ENCODE assay signal across 26 mouse cellular contexts in the genomic region with DNA sequence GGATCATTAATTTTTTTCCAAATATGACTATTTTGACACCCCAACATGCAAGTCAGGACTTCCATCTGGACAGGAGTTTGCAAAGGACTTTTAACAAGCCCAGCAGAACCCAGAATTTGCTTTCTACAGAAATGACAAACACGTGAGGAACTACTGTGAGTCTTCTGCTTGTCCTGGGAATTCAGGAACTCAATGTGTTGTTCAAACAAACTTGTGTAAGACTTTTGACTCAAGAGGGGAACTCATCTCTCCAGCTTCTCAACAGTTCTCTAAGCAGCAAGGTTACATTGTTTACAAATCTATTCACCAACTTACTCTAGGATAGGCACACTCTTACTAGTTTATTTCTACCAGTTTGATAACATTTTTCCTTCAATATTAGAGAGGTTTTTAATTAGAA. TPM values are rescaled to one million over a fixed set of nuclear protein-coding genes. Genes with fewer than 3 reads are reported as not detected.
DNase-seq lines count a peak whose midpoint lies in the region; ATAC-seq and TF ChIP-seq lines count a peak whose summit lies in the region.
"Had no signal": no experiment of that assay in that cellular context is flagged by ENCODE, and none has a peak within 500 bp of the region (broad histone marks: within the 10 kb centered on the region; RNA-seq: fewer than 3 reads in every experiment).

No protein-coding gene starts in this region.

- TF ChIP-seq POLR2A in liver, adult 2 months (IDR thresholded peaks at IDR 0.05; ENCODE audit: extremely low read depth, insufficient read depth, low read length), result no peak
- TF ChIP-seq POLR2A in bone marrow macrophage, adult 2 months (IDR thresholded peaks at IDR 0.05; ENCODE audit: borderline replicate concordance, low read depth, low read length), result no peak

- H3K9ac ChIP-seq in liver, adult 2 months (ENCODE audit: low read depth, low read length), result no peak overlapping the region
- H3K9ac ChIP-seq in hindbrain, embryonic 13.5 days, result no peak overlapping the region
- H3K9ac ChIP-seq: embryonic facial prominence, embryonic 12.5 days; forebrain, embryonic 13.5 days; forebrain, embryonic 15.5 days; forebrain, postnatal 0 days had no signal

- no peaks in the 10 kb centered on the region for H3K9me3 ChIP-seq in hindbrain, embryonic 13.5 days
- H3K9me3 ChIP-seq: embryonic facial prominence, embryonic 10.5 days; embryonic facial prominence, embryonic 12.5 days; forebrain, embryonic 13.5 days; forebrain, embryonic 15.5 days had no signal

- no peak overlapping the region for H3K4me3 ChIP-seq in liver, adult 2 months (ENCODE audit: insufficient read depth, low read depth, low read length)
- H3K4me3 ChIP-seq in bone marrow macrophage, adult 2 months (ENCODE audit: insufficient read depth, low read length), result no peak overlapping the region
- H3K4me3 ChIP-seq in hindbrain, embryonic 13.5 days, result no peak overlapping the region
- H3K4me3 ChIP-seq: embryonic facial prominence, embryonic 10.5 days; embryonic facial prominence, embryonic 12.5 days; forebrain, embryonic 13.5 days; forebrain, embryonic 15.5 days had no signal

- WGBS in liver, adult 2 months, result 71% methylated on average over 1 of the region's 1 CpGs
- WGBS in hindbrain, embryonic 13.5 days, result 75% methylated on average over 1 of the region's 1 CpGs

- no peak for TF ChIP-seq CTCF in liver, adult 2 months (IDR thresholded peaks at IDR 0.05; ENCODE audit: low read depth, low read length)
- no peak for TF ChIP-seq CTCF in bone marrow macrophage, adult 2 months (IDR thresholded peaks at IDR 0.05; ENCODE audit: low read depth, low read length)

- peaks cover 14% of the 10 kb centered on the region for H3K4me1 ChIP-seq in liver, adult 2 months (ENCODE audit: control insufficient read depth, insufficient read depth, low read length)
- H3K4me1 ChIP-seq in bone marrow macrophage, adult 2 months (ENCODE audit: control insufficient read depth, insufficient read depth, low read length), result peaks cover 36% of the 10 kb centered on the region
- no peaks in the 10 kb centered on the region for H3K4me1 ChIP-seq in hindbrain, embryonic 13.5 days (replicated peaks)
- H3K4me1 ChIP-seq: forebrain, embryonic 13.5 days; forebrain, embryonic 15.5 days had no signal

- no peaks in the 10 kb centered on the region for H3K79me2 ChIP-seq in liver, adult 2 months (ENCODE audit: control insufficient read depth, insufficient read depth, low read length)

- H3K4me2 ChIP-seq in hindbrain, embryonic 13.5 days, result no peak overlapping the region
- H3K4me2 ChIP-seq: embryonic facial prominence, embryonic 12.5 days; forebrain, embryonic 13.5 days; forebrain, embryonic 15.5 days had no signal

- peak; percentile 73 for ATAC-seq in megakaryocyte, adult 5-6 weeks (ENCODE audit: poor library complexity, severe bottlenecking)
- ATAC-seq in hindbrain, embryonic 13.5 days (ENCODE audit: low FRiP score), result no peak
- ATAC-seq: CD4-positive, CD25-positive, alpha-beta regulatory T cell, adult 4 months; forebrain, embryonic 13.5 days; forebrain, embryonic 15.5 days; forebrain, postnatal 0 days had no signal

- DNase-seq in liver, adult 2 months (ENCODE audit: extremely low read depth, low read depth, low spot score), result peak; percentile 49
- DNase-seq in liver, result no peak
- no peak for DNase-seq in MN1 (ENCODE audit: low spot score)
- DNase-seq: adrenal gland, adult 2 months; adrenal gland, postnatal 10 days; adrenal gland, postnatal 25 days; B cell, adult 2 months; cerebellum, adult 11-12 months; cerebellum, adult 2 months; cerebellum, adult 9-10 months; cerebellum, postnatal 10 days; cerebellum, postnatal 25 days; forebrain, postnatal 0 days had no signal

- no peak overlapping the region for H3K27ac ChIP-seq in liver, adult 2 months (replicated peaks; ENCODE audit: insufficient read depth, low read depth, low read length)
- peak overlapping the region; percentile 68 for H3K27ac ChIP-seq in bone marrow macrophage, adult 2 months (ENCODE audit: insufficient read depth, low read depth, low read length)
- H3K27ac ChIP-seq in hindbrain, embryonic 13.5 days, result no peak overlapping the region
- H3K27ac ChIP-seq: embryonic facial prominence, embryonic 10.5 days; embryonic facial prominence, embryonic 12.5 days; forebrain, embryonic 13.5 days; forebrain, embryonic 15.5 days had no signal

- H3K36me3 ChIP-seq in liver, adult 2 months (ENCODE audit: control insufficient read depth, insufficient read depth, low read length), result no peaks in the 10 kb centered on the region
- H3K36me3 ChIP-seq in hindbrain, embryonic 13.5 days, result no peaks in the 10 kb centered on the region
- H3K36me3 ChIP-seq: embryonic facial prominence, embryonic 10.5 days; embryonic facial prominence, embryonic 12.5 days; forebrain, embryonic 15.5 days; G1E had no signal

- H3K27me3 ChIP-seq in liver, adult 2 months (ENCODE audit: control insufficient read depth, insufficient read depth, low read length), result no peaks in the 10 kb centered on the region
- H3K27me3 ChIP-seq in hindbrain, embryonic 13.5 days, result no peaks in the 10 kb centered on the region
- H3K27me3 ChIP-seq: CH12.LX; embryonic facial prominence, embryonic 12.5 days; forebrain, embryonic 13.5 days; forebrain, embryonic 15.5 days had no signal

RNA-seq across cellular contexts. Expression of a gene that starts 32.0 kb away (rescaled TPM):
- total RNA-seq in liver, adult 2 months (2014; rRNA removed), result not detected in 2 replicates
- not detected in 2 replicates for polyA plus RNA-seq in liver, adult 2 months (2012; rRNA removed)
- not detected in 2 replicates for polyA plus RNA-seq in bone marrow macrophage, adult 2 months (2012; ENCODE audit: insufficient read depth, insufficient read length, missing spikeins)
- total RNA-seq in megakaryocyte, adult 5-6 weeks (2015), result not detected in 2 replicates
- total RNA-seq in megakaryocyte, adult 5-6 weeks (2017), result not detected in 2 replicates
- not detected in 2 replicates for polyA plus RNA-seq in hindbrain, embryonic 13.5 days (2015; fragmentation: Nextera tagmentation; extraction: Ambion mirVana)
- total RNA-seq: adrenal gland, adult 2 months; adrenal gland, postnatal 10 days; adrenal gland, postnatal 25 days; CH12.LX; forebrain, postnatal 0 days; G1E had no signal
- polyA plus RNA-seq: adrenal gland, adult 2 months; CD4-positive, CD25-positive, alpha-beta regulatory T cell, adult 4 months; cerebellum, adult 2 months; cortical plate, adult 2 months; embryonic facial prominence, embryonic 10.5 days; embryonic facial prominence, embryonic 12.5 days; embryonic facial prominence, embryonic 14.5 days; forebrain, embryonic 11.5 days; forebrain, embryonic 13.5 days; forebrain, embryonic 15.5 days; forebrain, postnatal 0 days; G1E had no signal
